Mouse (Mus musculus): ENCODE results near the gene Tmem80. TPM values are rescaled to one million over a fixed set of nuclear protein-coding genes. Genes with fewer than 3 reads are reported as not detected.
A peak's percentile ranks its signal among the peaks of the same experiment; 100 is the strongest.

Tmem80 gene
- total RNA-seq, 1 experiment from 2014 or later = 10.5 TPM

DNA sequence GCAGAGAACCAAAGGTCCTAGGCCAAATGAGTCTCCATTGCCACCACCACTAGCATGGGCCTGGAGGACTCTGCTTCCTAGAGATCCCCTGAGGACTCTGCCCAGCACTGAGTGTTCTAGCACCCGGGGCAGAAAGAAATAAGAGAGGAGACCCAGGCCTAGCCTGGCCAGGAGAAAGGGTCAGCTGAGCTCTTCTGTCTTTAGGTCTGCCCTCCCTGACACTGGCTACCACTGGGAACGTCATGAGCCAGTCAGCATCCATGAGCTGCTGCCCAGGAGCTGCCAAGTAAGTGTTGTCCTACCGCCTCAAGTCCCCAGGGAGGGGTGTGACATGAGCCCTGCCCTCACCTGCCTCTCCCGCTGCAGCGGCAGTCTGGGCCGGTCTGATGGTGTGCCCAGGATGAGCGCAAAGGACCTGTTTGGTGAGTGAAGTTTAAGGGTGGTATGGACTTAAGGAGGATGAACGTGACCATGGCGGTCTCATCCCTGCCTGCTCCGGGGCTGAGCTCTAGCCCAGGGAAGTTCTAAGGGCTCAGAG, 14.2 kb downstream of the Tmem80 start:
- no peak for ATAC-seq (replicated peaks in 1 of 2; ENCODE audit: insufficient read depth in 1 of 2, low FRiP score in 2 of 2, low TSS enrichment in 1 of 2, low read depth in 1 of 2, poor library complexity in 2 of 2, severe bottlenecking in 2 of 2)

DNA sequence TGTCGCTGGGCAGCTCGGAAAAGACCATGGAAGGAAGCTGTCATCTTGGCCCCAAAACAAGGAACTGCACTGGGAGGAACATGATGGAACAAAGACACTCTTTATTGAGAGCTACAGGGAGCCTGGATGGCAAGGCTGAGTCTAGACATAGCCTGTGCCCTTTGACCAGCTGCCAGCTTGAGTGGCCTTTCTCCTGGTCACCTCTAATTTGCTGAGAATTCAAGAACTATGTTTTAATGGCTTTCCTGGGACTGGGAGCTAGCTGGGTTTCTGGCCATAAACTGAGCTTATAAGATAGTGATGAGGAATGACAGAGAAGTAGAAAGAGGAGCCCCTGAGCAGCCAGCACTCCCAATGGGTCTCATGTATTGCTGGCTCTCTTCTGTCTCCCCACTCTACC, 15.7 kb downstream of the Tmem80 start:
- ATAC-seq (replicated peaks in 1 of 2; ENCODE audit: insufficient read depth in 1 of 2, low FRiP score in 2 of 2, low TSS enrichment in 1 of 2, low read depth in 1 of 2, poor library complexity in 2 of 2, severe bottlenecking in 2 of 2) = no peak

DNA sequence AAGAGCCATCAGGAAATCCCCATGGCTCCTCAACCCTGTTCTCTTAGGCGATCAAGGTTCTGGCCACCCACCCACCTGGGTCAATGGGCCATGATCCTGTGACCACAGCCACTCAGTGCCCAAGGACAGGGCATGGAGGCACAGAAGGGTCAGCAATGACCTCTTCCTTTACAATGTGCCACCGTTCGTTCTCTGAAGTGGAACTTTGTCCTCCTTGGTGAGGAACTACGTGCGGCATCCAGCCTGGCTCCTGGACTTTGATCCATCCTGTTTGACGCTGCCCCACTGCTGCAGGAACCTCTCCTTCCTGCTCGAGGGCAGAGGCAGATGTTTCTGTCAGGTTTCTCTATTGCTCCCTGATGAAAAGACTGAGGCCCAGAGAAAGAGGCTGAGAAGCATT, 16.2 kb downstream of the Tmem80 start:
- no peak for ATAC-seq (replicated peaks in 1 of 2; ENCODE audit: insufficient read depth in 1 of 2, low FRiP score in 2 of 2, low TSS enrichment in 1 of 2, low read depth in 1 of 2, poor library complexity in 2 of 2, severe bottlenecking in 2 of 2)

DNA sequence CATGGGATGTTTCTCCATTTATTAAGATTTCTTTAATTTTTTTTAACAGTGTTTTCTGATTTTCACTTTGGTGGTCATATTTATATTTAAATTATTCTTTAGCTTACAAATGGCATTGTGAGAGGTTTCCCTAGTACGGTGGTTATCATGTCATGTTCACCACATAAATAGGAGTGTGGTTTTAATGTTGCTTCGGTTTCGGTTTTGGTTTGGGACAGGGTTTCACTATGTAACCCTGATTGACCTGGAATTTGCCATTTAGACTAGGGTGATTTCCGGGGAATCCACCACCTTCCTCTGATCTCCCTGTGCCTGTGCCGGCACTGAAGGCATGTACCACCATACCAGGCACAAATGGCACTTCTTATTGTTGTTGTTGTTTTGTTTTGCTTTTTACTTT, 17.2 kb downstream of the Tmem80 start:
- ATAC-seq (replicated peaks in 1 of 2; ENCODE audit: insufficient read depth in 1 of 2, low FRiP score in 2 of 2, low TSS enrichment in 1 of 2, low read depth in 1 of 2, poor library complexity in 2 of 2, severe bottlenecking in 2 of 2) = no peak

DNA sequence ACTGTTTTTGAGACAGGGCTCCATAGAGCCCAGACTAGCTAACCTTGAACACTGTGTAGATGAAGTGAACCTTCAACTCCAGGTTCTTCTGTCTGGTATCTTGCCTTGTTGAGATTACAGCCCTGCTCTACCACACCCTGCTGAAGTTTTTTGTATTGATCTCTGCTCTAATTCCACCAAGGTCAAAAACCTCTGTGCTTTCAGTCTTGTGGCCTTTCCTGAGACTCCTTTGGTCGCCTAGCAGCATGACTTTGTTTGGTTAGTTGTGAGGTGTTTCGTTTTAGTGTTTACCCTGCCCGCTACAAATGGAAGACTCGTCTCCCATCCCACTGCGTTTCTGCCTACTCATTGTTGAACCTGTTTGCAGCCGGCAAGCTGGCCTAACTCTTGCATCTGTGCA, 23.5 kb downstream of the Tmem80 start:
- ATAC-seq (replicated peaks in 1 of 2; ENCODE audit: insufficient read depth in 1 of 2, low FRiP score in 2 of 2, low TSS enrichment in 1 of 2, low read depth in 1 of 2, poor library complexity in 2 of 2, severe bottlenecking in 2 of 2) = no peak

DNA sequence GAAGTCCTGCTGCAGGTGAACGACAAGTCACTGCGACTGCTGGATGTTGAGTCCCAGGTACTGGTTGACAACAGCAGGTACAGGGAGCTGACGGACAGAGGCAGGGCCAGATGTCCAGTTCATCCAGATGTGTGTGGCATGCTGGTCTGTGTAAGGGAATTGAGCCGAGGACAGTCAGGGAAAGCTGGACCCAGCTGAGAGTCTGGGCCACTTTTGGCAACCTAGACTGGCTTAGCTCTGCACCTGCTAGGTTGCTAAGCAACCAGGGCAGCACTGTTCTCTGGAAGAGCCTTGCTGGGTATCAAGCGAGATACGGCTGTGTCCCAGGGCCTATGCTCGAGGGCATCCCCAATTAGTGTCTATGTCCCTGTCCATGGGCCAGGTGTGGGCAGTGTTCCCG, 27.5 kb downstream of the Tmem80 start:
- ATAC-seq (replicated peaks in 1 of 2; ENCODE audit: insufficient read depth in 1 of 2, low FRiP score in 2 of 2, low TSS enrichment in 1 of 2, low read depth in 1 of 2, poor library complexity in 2 of 2, severe bottlenecking in 2 of 2) = no peak

DNA sequence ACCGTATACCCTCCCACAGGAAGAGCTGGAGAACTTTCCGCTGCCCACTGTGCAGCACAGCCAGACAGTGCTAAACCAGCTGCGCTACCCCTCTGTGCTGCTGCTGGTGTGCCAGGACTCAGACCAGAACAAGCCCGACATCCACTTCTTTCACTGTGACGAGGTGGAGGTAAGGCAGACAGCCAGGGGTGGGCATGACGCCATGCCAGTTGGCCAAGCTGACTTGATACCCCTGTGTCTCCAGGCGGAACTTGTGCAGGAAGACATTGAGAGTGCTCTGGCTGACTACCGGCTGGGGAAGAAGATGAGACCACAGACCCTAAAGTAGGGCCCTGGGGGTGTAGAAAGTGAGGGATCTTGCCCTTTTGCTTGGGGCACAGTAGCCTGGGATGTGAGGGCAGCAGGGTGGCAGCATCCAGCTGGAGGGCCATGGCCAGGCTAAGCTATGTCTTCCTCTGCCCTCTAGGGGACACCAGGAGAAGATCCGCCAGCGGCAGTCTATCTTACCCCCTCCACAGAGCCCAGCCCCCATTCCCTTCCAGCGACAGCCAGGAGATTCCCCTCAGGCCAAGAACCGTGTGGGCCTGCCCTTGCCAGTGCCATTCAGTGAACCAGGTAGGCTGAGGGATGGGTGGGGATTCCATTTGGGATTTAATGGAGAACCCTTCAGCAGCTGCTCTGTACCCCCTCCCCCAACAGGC, 28.2 kb downstream of the Tmem80 start:
- peak in 1 of 2 experiments; percentile 27; a peak in 1 of 4 replicates for ATAC-seq (replicated peaks in 1 of 2; ENCODE audit: insufficient read depth in 1 of 2, low FRiP score in 2 of 2, low TSS enrichment in 1 of 2, low read depth in 1 of 2, poor library complexity in 2 of 2, severe bottlenecking in 2 of 2)

DNA sequence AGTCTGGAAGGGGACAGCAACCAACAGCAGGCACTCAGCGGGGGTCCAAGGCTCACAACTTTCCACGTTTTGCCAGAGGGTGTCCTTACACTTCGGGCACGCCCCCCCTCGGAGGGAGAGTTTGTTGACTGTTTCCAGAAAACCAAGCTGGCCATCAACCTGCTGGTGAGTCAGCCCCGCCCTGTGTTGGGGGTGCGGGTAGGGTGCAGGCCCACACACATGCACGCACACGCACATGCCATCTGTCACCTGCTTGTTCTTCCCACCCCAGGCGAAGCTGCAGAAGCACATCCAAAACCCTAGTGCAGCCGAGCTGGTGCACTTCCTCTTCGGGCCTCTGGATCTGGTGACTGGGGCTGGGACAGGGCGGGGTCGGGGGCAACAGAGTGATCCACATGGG, 29.4 kb downstream of the Tmem80 start:
- ATAC-seq (replicated peaks in 1 of 2; ENCODE audit: insufficient read depth in 1 of 2, low FRiP score in 2 of 2, low TSS enrichment in 1 of 2, low read depth in 1 of 2, poor library complexity in 2 of 2, severe bottlenecking in 2 of 2) = no peak

DNA sequence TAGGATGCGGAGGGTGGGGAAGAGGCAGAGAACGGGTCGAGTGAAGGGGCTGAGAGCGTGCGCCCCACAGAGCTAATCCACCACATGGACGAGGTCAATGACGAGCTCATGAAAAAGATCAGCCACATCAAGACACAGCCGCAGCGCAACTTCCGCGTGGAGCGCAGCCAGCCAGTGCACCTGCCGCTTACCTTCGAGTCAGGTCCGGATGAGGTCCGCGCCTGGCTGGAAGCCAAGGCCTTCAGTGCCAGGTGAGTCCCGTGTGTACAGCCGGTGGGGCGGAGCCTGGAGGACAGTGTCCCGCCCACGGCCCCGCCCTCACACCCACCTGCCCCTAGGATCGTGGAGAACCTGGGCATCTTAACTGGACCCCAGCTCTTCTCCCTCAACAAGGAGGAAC, 34.0 kb downstream of the Tmem80 start:
- ATAC-seq (replicated peaks in 1 of 2; ENCODE audit: insufficient read depth in 1 of 2, low FRiP score in 2 of 2, low TSS enrichment in 1 of 2, low read depth in 1 of 2, poor library complexity in 2 of 2, severe bottlenecking in 2 of 2) = no peak

DNA sequence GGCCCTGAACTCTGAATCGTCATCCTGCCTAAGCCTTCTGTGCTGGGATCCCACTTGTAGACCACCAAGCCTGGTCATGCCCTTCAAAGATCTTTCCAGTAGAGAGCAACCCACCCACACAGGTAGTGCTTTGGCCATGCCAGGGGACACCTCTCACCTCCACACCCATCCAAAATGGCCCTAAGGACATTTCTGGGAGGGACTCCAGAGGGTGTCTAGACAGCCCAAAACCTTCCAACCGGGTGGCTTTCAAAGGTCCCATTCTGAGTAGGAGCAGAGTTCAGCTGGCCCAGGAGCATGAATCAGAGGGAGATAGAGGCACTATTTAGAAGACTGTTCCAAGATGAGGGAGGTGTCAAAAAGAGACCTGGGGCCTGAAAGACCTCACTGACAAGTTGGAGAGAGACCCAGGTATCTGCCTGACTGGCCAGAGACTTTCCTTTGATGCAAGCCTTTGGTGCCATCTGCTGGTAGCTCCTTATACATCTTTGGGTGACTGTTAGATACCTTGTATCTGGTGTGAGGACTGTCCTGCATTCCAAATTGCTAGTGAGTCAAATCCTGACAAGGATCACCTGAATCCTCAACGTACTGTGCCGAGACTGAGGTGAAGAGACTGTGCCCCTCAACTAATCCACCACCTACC, 35.7 kb downstream of the Tmem80 start:
- peak; percentile 63 to 80 for ATAC-seq (replicated peaks in 1 of 2; ENCODE audit: insufficient read depth in 1 of 2, low FRiP score in 2 of 2, low TSS enrichment in 1 of 2, low read depth in 1 of 2, poor library complexity in 2 of 2, severe bottlenecking in 2 of 2)

DNA sequence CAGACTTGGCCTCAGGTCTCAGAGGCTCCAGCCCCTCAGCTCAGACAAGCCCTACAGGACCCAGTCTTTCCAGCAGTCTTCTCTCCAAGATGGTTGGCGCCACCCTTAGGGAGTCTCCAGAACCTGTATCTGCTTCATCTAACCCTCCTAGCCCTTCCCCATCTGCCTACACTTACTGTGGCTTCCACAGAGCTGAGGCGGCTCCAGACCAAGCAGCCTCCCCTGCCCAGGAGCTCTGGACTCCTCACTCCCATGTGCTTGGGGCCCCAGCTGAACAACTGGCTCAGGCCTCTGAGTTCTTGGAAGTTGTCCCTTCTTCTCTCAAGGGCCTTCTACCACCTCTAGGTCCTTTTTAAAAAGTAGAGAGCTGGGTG, 36.2 kb downstream of the Tmem80 start:
- no peak; a peak in 1 of 4 replicates for ATAC-seq (replicated peaks in 1 of 2; ENCODE audit: insufficient read depth in 1 of 2, low FRiP score in 2 of 2, low TSS enrichment in 1 of 2, low read depth in 1 of 2, poor library complexity in 2 of 2, severe bottlenecking in 2 of 2)

DNA sequence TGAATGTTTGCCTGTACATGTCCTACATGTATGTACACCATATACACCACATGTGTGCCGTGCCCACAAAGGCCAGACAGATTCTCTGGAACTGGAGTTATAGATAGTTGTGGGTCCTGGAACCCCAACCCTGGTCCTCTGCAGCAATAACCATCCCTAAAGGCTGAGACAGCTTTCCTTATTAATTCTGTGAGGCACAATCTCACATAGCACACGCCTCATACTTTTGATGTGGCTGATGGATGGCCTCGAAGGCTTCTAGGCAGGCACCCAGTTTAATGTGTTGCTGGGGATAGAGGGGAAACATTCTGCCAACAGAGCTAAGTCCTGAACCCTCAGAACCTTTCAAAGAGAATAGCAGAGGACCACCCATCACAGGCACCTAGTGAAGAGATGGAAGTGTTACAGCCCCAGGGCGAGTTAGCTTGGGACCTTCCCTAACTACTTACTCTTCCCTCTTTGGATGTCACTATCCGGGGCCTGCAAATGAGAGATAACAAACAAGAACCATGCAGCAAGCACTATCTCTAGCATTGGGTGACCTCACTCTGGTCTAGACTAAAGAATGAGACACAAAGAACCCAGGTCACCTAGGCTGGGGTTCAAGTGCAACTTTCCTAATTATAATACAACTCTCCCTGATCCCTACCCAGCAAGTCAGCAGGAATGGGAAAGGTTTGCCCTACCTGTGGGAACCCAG, 37.0 kb downstream of the Tmem80 start:
- ATAC-seq (replicated peaks in 1 of 2; ENCODE audit: insufficient read depth in 1 of 2, low FRiP score in 2 of 2, low TSS enrichment in 1 of 2, low read depth in 1 of 2, poor library complexity in 2 of 2, severe bottlenecking in 2 of 2) = no peak

DNA sequence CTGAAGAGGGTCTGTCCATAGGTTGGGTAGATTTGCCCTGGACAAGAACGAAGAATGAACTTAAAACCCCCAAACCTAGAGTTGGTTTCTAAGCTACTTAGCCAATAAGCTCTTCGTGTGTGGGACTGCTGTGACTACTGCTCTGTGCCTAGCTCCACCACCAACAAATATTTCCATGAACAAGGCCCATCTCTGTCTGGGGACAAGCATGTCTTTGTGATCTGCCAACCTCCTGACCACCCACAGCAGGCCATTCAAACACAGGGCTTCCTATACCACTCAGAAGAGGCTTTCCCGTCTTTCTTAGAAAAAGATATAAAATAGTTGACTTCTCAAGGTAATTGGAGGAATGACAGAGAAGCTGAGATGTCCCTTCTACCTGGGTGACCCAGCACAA, 37.5 kb downstream of the Tmem80 start:
- ATAC-seq (replicated peaks in 1 of 2; ENCODE audit: insufficient read depth in 1 of 2, low FRiP score in 2 of 2, low TSS enrichment in 1 of 2, low read depth in 1 of 2, poor library complexity in 2 of 2, severe bottlenecking in 2 of 2) = no peak

DNA sequence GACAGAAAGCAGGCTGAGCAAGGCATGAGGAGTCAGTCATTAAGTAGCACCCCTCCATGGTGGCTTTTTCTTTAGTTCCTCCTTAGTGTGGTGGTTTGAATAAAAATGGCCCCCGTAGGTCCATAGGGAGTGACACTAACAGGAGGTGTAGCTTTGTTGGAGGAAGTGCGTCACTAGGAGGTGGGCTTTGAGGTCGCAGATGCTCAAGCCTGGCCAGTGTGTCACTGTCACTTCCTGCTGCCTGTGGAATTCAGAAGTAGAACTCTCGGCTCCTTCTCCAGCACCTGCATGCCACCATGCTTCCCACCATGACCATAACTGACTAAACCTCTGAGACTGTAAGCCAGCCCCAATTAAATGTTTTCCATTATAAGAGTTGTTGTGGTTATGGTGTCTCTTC, 39.8 kb downstream of the Tmem80 start:
- no peak for ATAC-seq (replicated peaks in 1 of 2; ENCODE audit: insufficient read depth in 1 of 2, low FRiP score in 2 of 2, low TSS enrichment in 1 of 2, low read depth in 1 of 2, poor library complexity in 2 of 2, severe bottlenecking in 2 of 2)

DNA sequence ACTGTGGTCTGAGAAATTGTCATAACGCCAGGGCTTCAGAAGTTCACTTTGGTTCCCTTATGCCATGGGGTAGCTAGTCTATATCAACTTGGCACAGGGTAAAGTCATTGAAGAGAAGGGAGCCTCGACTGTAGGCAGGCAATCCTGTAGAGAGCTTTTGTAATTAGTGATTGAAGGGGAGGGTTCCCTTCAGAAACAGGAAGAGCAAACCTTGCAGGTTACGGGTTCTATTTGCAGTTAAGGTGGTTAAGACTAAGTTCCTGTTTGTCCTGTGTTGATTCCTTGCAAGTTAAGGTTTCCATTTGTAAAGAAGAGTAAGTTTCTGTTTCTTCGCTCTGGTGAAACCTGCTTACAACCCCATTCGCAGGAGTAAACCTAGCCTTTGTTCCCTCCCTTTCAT, 42.4 kb downstream of the Tmem80 start:
- ATAC-seq (replicated peaks in 1 of 2; ENCODE audit: insufficient read depth in 1 of 2, low FRiP score in 2 of 2, low TSS enrichment in 1 of 2, low read depth in 1 of 2, poor library complexity in 2 of 2, severe bottlenecking in 2 of 2) = peak; percentile 25; a peak in 1 of 4 replicates

DNA sequence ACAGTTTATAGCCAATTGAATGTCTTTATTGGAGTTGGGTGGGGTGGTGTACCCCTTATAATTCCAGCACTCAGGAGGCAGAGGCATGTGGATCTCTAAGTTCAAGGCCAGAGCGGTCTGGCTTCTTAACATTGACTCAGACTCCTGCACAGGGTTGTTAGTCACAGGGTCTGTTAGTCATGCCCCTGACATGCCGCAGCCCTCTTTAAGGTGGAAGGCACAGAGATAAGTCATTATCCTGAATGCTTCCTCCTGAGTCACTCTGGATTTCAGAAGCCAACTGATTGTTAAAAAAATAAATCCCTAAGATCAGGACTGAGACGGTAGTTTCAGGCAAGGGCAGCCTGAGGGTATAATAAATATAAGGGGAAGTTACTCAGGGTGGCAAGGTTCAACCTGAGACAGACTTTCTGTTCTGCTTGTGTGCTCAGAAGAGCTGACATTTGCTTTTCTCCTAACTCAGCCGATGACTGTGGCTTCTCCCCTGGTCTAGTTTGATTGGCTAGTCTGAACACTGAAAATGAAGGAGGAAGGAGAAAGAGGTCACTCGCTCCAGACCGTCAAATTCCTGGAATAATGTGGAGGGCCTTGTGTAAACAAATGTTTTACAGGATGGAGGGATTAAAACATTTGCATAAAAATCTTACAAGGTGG, 44.5 kb downstream of the Tmem80 start:
- peak in 1 of 2 experiments; percentile 63; a peak in 3 of 4 replicates for ATAC-seq (replicated peaks in 1 of 2; ENCODE audit: insufficient read depth in 1 of 2, low FRiP score in 2 of 2, low TSS enrichment in 1 of 2, low read depth in 1 of 2, poor library complexity in 2 of 2, severe bottlenecking in 2 of 2)

DNA sequence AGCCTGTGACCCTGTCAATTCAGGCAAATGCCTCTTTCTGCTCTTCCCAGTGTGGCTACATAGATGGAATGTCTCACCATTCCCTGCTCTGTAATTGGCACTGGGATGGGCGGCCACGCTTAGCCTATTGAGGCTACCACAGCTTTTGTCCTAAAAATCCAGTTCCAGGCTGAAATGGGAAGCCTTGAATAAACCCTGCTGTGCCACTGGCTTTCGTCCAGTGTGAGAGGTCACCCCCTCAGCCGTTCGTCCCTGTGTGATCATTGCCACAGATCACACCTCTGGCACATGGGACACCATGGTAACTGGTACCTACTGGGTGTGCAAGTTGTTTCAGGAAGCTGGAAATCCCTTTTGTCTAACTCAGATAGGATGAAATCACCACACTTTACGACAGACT, 46.1 kb downstream of the Tmem80 start:
- ATAC-seq (replicated peaks in 1 of 2; ENCODE audit: insufficient read depth in 1 of 2, low FRiP score in 2 of 2, low TSS enrichment in 1 of 2, low read depth in 1 of 2, poor library complexity in 2 of 2, severe bottlenecking in 2 of 2) = no peak

DNA sequence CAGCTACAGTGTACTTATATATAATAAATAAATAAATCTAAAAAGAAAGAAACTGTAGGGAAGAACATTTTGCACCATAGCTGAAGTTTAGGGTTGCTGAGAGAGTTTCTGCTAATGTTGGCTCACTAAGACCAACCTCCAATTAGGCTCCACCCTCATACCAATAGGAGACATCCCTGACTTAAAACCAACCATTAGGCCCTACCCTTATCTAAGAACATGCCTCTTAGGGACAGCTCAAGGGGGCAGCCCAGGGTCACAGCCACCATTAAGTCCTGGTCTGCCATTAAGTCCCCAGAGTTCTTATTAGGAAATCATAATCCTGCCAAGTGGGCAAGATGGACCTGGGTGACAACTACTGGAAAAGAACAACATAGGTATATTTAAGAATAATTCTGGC, 46.9 kb downstream of the Tmem80 start:
- ATAC-seq (replicated peaks in 1 of 2; ENCODE audit: insufficient read depth in 1 of 2, low FRiP score in 2 of 2, low TSS enrichment in 1 of 2, low read depth in 1 of 2, poor library complexity in 2 of 2, severe bottlenecking in 2 of 2) = no peak

Data from hematopoietic stem cell, adult 5-6 weeks (primary cell).